ENCODE assay signal across 8 mouse cellular contexts in the genomic region with DNA sequence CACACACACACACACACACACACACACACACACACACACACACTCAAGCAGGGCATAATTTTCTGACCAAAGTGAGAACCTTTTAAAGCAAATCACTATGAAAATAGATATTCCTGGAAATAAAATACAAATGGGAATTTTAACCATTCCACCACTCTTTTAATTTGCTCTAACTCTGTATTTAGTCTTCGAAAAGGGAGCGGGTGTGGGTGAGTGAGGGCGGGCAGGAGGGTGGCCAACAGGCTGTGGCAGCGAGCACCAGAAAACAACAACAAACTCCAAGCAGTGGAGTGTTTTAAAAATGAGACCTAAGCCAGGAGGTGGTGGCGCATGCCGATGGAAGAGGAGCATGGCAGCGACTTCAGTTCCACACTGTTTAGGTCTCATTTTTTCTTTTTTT. TPM values are rescaled to one million over a fixed set of nuclear protein-coding genes. Genes with fewer than 3 reads are reported as not detected.
DNase-seq lines count a peak whose midpoint lies in the region; ATAC-seq and TF ChIP-seq lines count a peak whose summit lies in the region.

No protein-coding gene starts in this region.

- H3K4me3 ChIP-seq in hindbrain, embryonic 11.5 days (ENCODE audit: low read depth, low read length), result no peak overlapping the region
- H3K4me3 ChIP-seq in hindbrain, embryonic 12.5 days, result no peak overlapping the region
- H3K4me3 ChIP-seq in CH12.LX (replicated peaks in 1 of 3; ENCODE audit: low read depth in 2 of 3, low read length in 2 of 3, poor library complexity in 1 of 3), result no peak overlapping the region
- H3K4me3 ChIP-seq in intestine, embryonic 15.5 days (replicated peaks), result no peak overlapping the region
- no peak overlapping the region for H3K4me3 ChIP-seq in forebrain, postnatal 0 days (ENCODE audit: low read depth, low read length)

- no peak for TF ChIP-seq CTCF in CH12.LX (conservative IDR thresholded peaks at IDR 0.05 in 1 of 2, IDR thresholded peaks at IDR 0.05 in 1 of 2; ENCODE audit: low read depth in 2 of 2, low read length in 2 of 2)
- no peak for TF ChIP-seq CTCF in forebrain, postnatal 0 days (IDR thresholded peaks at IDR 0.05; ENCODE audit: low read depth)

- H3K9me3 ChIP-seq in hindbrain, embryonic 11.5 days (ENCODE audit: control insufficient read depth, low read length), result no peaks in the 10 kb centered on the region
- peaks cover 3% of the 10 kb centered on the region; the same call in 1 of the 2 replicates for H3K9me3 ChIP-seq in hindbrain, embryonic 12.5 days (replicated peaks)
- no peaks in the 10 kb centered on the region for H3K9me3 ChIP-seq in CH12.LX (replicated peaks; ENCODE audit: low read length)
- no peaks in the 10 kb centered on the region for H3K9me3 ChIP-seq in intestine, embryonic 15.5 days
- no peaks in the 10 kb centered on the region for H3K9me3 ChIP-seq in forebrain, postnatal 0 days (ENCODE audit: low read length)

- 89% methylated on average over 7 of the region's 7 CpGs for WGBS in hindbrain, embryonic 11.5 days
- WGBS in hindbrain, embryonic 12.5 days, result 87% methylated on average over 7 of the region's 7 CpGs
- WGBS in intestine, embryonic 15.5 days, result 82% methylated on average over 7 of the region's 7 CpGs
- 90% methylated on average over 7 of the region's 7 CpGs for WGBS in forebrain, postnatal 0 days

- no peak for ATAC-seq in hindbrain, embryonic 11.5 days (ENCODE audit: low FRiP score)
- no peak for ATAC-seq in hindbrain, embryonic 12.5 days (ENCODE audit: low FRiP score)
- no peak for ATAC-seq in intestine, embryonic 15.5 days
- no peak for ATAC-seq in forebrain, postnatal 0 days

- no peak overlapping the region for H3K27ac ChIP-seq in hindbrain, embryonic 11.5 days (ENCODE audit: low read depth, low read length)
- no peak overlapping the region for H3K27ac ChIP-seq in hindbrain, embryonic 12.5 days
- no peak overlapping the region for H3K27ac ChIP-seq in CH12.LX (ENCODE audit: insufficient read depth, low read depth)
- no peak overlapping the region for H3K27ac ChIP-seq in intestine, embryonic 15.5 days
- no peak overlapping the region for H3K27ac ChIP-seq in forebrain, postnatal 0 days (ENCODE audit: low read depth, low read length)

- TF ChIP-seq EP300 in CH12.LX (IDR thresholded peaks at IDR 0.05; ENCODE audit: low read length), result no peak

- H3K4me2 ChIP-seq in hindbrain, embryonic 11.5 days (replicated peaks; ENCODE audit: low read depth, low read length), result no peak overlapping the region
- no peak overlapping the region for H3K4me2 ChIP-seq in hindbrain, embryonic 12.5 days (replicated peaks)
- H3K4me2 ChIP-seq in CH12.LX (ENCODE audit: insufficient read depth, low read depth, poor library complexity, severe bottlenecking), result no peak overlapping the region
- no peak overlapping the region for H3K4me2 ChIP-seq in intestine, embryonic 15.5 days (replicated peaks)
- H3K4me2 ChIP-seq in forebrain, postnatal 0 days (ENCODE audit: low read depth), result no peak overlapping the region

- in situ Hi-C loops in CH12.LX (cut with MboI; ENCODE audit: low pct_ligation_motif_present, low pct_unique_long_range_greater_than_20kb, low sequenced_read_pairs), result no loop called here

- no peaks in the 10 kb centered on the region for H3K27me3 ChIP-seq in hindbrain, embryonic 11.5 days (ENCODE audit: control insufficient read depth, insufficient read depth, low read length)
- no peaks in the 10 kb centered on the region for H3K27me3 ChIP-seq in hindbrain, embryonic 12.5 days
- H3K27me3 ChIP-seq in CH12.LX (replicated peaks), result no peaks in the 10 kb centered on the region
- no peaks in the 10 kb centered on the region for H3K27me3 ChIP-seq in intestine, embryonic 15.5 days (replicated peaks)
- no peaks in the 10 kb centered on the region for H3K27me3 ChIP-seq in forebrain, postnatal 0 days (ENCODE audit: insufficient read depth, low read length)

- TF ChIP-seq RAD21 in CH12.LX (IDR thresholded peaks at IDR 0.05; ENCODE audit: low read depth, low read length), result no peak

- H3K4me1 ChIP-seq in hindbrain, embryonic 11.5 days (replicated peaks; ENCODE audit: control insufficient read depth, insufficient read depth, low read length), result no peaks in the 10 kb centered on the region
- no peaks in the 10 kb centered on the region for H3K4me1 ChIP-seq in hindbrain, embryonic 12.5 days
- H3K4me1 ChIP-seq in CH12.LX (ENCODE audit: control insufficient read depth in 1 of 2, insufficient read depth in 2 of 2), result no peaks in the 10 kb centered on the region
- H3K4me1 ChIP-seq in intestine, embryonic 15.5 days (replicated peaks), result no peaks in the 10 kb centered on the region
- no peaks in the 10 kb centered on the region for H3K4me1 ChIP-seq in forebrain, postnatal 0 days (ENCODE audit: insufficient read depth)

- H3K9ac ChIP-seq in hindbrain, embryonic 11.5 days (ENCODE audit: low read depth, low read length), result no peak overlapping the region
- H3K9ac ChIP-seq in hindbrain, embryonic 12.5 days, result no peak overlapping the region
- no peak overlapping the region for H3K9ac ChIP-seq in CH12.LX (ENCODE audit: insufficient read depth, low read depth)
- no peak overlapping the region for H3K9ac ChIP-seq in intestine, embryonic 15.5 days
- no peak overlapping the region for H3K9ac ChIP-seq in forebrain, postnatal 0 days

- no peaks in the 10 kb centered on the region for H3K36me3 ChIP-seq in hindbrain, embryonic 11.5 days (ENCODE audit: control insufficient read depth, insufficient read depth, low read length)
- no peaks in the 10 kb centered on the region for H3K36me3 ChIP-seq in hindbrain, embryonic 12.5 days
- no peaks in the 10 kb centered on the region for H3K36me3 ChIP-seq in CH12.LX (replicated peaks in 1 of 2; ENCODE audit: control insufficient read depth in 1 of 2, insufficient read depth in 1 of 2, low read length in 1 of 2)
- no peaks in the 10 kb centered on the region for H3K36me3 ChIP-seq in intestine, embryonic 15.5 days
- H3K36me3 ChIP-seq in forebrain, postnatal 0 days (ENCODE audit: insufficient read depth), result no peaks in the 10 kb centered on the region

- DNase-seq in hindbrain, embryonic 11.5 days (ENCODE audit: low spot score), result peak; percentile 64
- peak; percentile 55 for DNase-seq in CH12.LX (ENCODE audit: extremely low read depth)
- peak; percentile 36 for DNase-seq in adrenal gland, postnatal 25 days
- peak; percentile 26 to 57 for DNase-seq in kidney, postnatal 4 days
- DNase-seq in forebrain, postnatal 0 days, result no peak
- DNase-seq in neural tube, embryonic 10.5 days (ENCODE audit: extremely low spot score, low spot score), result no peak

- TF ChIP-seq POLR2A in CH12.LX (IDR thresholded peaks at IDR 0.05; ENCODE audit: low read depth, low read length), result no peak

- H3K79me2 ChIP-seq in CH12.LX (replicated peaks; ENCODE audit: control insufficient read depth, extremely low read depth, insufficient read depth, poor library complexity, severe bottlenecking), result no peaks in the 10 kb centered on the region

- dilution Hi-C loops in CH12.LX (cut with MboI; ENCODE audit: extremely low pct_ligation_motif_present, extremely low pct_unique_long_range_greater_than_20kb, low sequenced_read_pairs), result no loop called here

TF ChIP-seq in CH12.LX, 34 proteins besides CTCF, POLR2A, EP300 and RAD21:
- no peak for TF ChIP-seq MEF2A (IDR thresholded peaks at IDR 0.05; ENCODE audit: borderline replicate concordance, low read depth, low read length)
- no peak for TF ChIP-seq JUND (conservative IDR thresholded peaks at IDR 0.05; ENCODE audit: low read depth, low read length)
- TF ChIP-seq ZNF384 (IDR thresholded peaks at IDR 0.05; ENCODE audit: low read depth, low read length), result no peak
- TF ChIP-seq ELF1 (IDR thresholded peaks at IDR 0.05; ENCODE audit: low read depth, low read length), result no peak

RNA-seq across cellular contexts. Expression of a gene that starts 43.6 kb away (rescaled TPM):
- polyA plus RNA-seq in hindbrain, embryonic 11.5 days (2014; fragmentation: Nextera tagmentation; extraction: Ambion mirVana), result 16.1 and 19.5 TPM in 2 replicates
- 14.4 and 14.8 TPM in 2 replicates for polyA plus RNA-seq in hindbrain, embryonic 12.5 days (2016; fragmentation: Nextera tagmentation; extraction: Ambion mirVana)
- total RNA-seq in CH12.LX (2012; rRNA removed), result 10.4 and 14.1 TPM in 2 replicates
- total RNA-seq in CH12.LX (2014; rRNA removed), result 38.7 and 46.4 TPM in 2 replicates
- polyA plus RNA-seq in CH12.LX (2012; ENCODE audit: insufficient read length, low read depth), result 15.6 and 17.7 TPM in 2 replicates
- total RNA-seq in adrenal gland, postnatal 25 days (2021), result 22.2 and 24.5 TPM in 2 replicates
- polyA plus RNA-seq in intestine, embryonic 15.5 days (2015; fragmentation: Nextera tagmentation; extraction: Ambion mirVana), result 11.8 and 12.3 TPM in 2 replicates
- 19.0 and 20.0 TPM in 2 replicates for total RNA-seq in forebrain, postnatal 0 days (2014; rRNA removed)
- polyA plus RNA-seq in forebrain, postnatal 0 days (2015; fragmentation: Nextera tagmentation; extraction: Ambion mirVana), result 8.4 and 11.4 TPM in 2 replicates

Comparison
In these comparisons a context has a peak if more than half of its experiments do, and no peak if none do; other contexts are left out.
1. DNase-seq: peak in hindbrain, embryonic 11.5 days (single experiment), CH12.LX (single experiment), adrenal gland, postnatal 25 days (single experiment) and kidney, postnatal 4 days (2 of 2); none in forebrain, postnatal 0 days (single experiment) and neural tube, embryonic 10.5 days (single experiment).